Mouse (Mus musculus): ENCODE data around the gene Kng2. TPM values are rescaled to one million over a fixed set of nuclear protein-coding genes. Genes with fewer than 3 reads are reported as not detected.

Gene Kng2
- polyA plus RNA-seq, 1 experiment from 2014 or later, result not detected

DNA sequence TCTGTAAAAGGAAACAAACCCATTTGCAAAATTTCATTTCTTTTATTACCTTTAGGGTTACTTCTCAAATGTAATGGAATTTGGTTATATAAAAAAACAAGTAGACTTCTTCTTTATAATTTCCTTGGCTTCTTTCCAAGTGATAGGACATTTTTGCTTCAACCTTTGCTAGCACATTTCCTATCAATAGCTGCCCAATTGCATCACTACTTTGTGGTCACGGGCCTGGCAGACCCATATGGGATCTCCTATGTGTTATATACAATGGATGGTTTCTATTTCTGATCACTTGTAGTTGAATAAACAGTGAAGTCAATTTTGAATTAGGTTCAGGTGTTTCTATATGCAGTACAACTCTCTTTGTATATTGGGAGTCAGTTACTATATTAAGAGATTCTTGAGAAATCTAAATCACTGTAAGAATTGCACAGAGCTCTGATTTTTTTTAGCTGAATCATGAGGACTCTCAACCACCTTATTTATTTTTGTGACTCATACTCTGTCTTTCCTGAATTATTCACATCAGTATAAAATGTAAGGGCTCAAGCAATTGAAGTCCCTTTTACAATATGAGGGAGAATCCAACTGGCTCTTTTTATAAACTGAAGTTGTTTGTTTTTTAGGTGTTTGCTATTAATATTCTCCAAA is 61.8 kb downstream of the Kng2 start:
- Histone ChIP-seq H3K9me3 (ENCODE audit: control insufficient read depth, low read length) (no peaks in the 10 kb centered on the region), H3K36me3 (ENCODE audit: control insufficient read depth, insufficient read depth, low read length) (no peaks in the 10 kb centered on the region), H3K9ac (ENCODE audit: low read length) (no peak overlapping the region), H3K4me2 (ENCODE audit: low read depth, low read length) (no peak overlapping the region), H3K27ac (ENCODE audit: low read length) (no peak overlapping the region), H3K4me3 (ENCODE audit: low read length) (no peak overlapping the region), H3K27me3 (ENCODE audit: control insufficient read depth, insufficient read depth, low read depth, low read length) (no peaks in the 10 kb centered on the region), H3K4me1 (replicated peaks; ENCODE audit: control insufficient read depth, insufficient read depth, low read length) (no peaks in the 10 kb centered on the region)
- WGBS, result 66% methylated on average over 1 of the region's 1 CpGs
- no peak for ATAC-seq (ENCODE audit: low read depth)

GRCm38 (mm10) chr16:22963293-22963692 is 66.0 kb downstream of the Kng2 start:
- Histone ChIP-seq H3K4me2 (ENCODE audit: low read depth, low read length) (no peak overlapping the region), H3K27ac (ENCODE audit: low read length) (no peak overlapping the region), H3K4me3 (ENCODE audit: low read length) (no peak overlapping the region), H3K36me3 (ENCODE audit: control insufficient read depth, insufficient read depth, low read length) (no peaks in the 10 kb centered on the region), H3K9me3 (ENCODE audit: control insufficient read depth, low read length) (no peaks in the 10 kb centered on the region), H3K27me3 (ENCODE audit: control insufficient read depth, insufficient read depth, low read depth, low read length) (no peaks in the 10 kb centered on the region), H3K4me1 (replicated peaks; ENCODE audit: control insufficient read depth, insufficient read depth, low read length) (no peaks in the 10 kb centered on the region), H3K9ac (ENCODE audit: low read length) (no peak overlapping the region)
- ATAC-seq (ENCODE audit: low read depth), result no peak

DNA sequence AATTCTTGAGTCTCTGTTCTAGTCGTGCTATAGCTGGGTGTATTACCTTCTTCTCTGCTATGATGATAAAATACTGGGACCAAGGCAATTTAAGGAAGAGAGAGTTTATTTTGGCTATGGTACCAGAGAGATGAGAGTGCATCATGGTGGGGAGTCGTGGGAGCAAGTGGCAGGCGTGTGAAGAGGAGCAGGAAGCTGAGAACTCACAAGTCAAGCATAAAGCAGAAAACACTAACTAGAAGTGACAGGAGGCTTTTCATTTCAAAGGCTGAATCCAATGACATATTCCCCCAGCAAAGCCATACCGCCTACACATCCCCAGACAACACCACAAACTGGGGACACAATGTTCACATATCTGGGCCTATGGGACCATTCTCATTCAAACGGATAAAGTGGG is 67.0 kb downstream of the Kng2 start:
- Histone ChIP-seq H3K27me3 (ENCODE audit: control insufficient read depth, insufficient read depth, low read depth, low read length) (no peaks in the 10 kb centered on the region), H3K27ac (ENCODE audit: low read length) (no peak overlapping the region), H3K4me1 (replicated peaks; ENCODE audit: control insufficient read depth, insufficient read depth, low read length) (no peaks in the 10 kb centered on the region), H3K9me3 (ENCODE audit: control insufficient read depth, low read length) (no peaks in the 10 kb centered on the region), H3K4me3 (ENCODE audit: low read length) (no peak overlapping the region), H3K4me2 (ENCODE audit: low read depth, low read length) (no peak overlapping the region), H3K36me3 (ENCODE audit: control insufficient read depth, insufficient read depth, low read length) (no peaks in the 10 kb centered on the region), H3K9ac (ENCODE audit: low read length) (no peak overlapping the region)
- ATAC-seq (ENCODE audit: low read depth), result no peak
- 72% methylated on average over 5 of the region's 5 CpGs for WGBS

DNA sequence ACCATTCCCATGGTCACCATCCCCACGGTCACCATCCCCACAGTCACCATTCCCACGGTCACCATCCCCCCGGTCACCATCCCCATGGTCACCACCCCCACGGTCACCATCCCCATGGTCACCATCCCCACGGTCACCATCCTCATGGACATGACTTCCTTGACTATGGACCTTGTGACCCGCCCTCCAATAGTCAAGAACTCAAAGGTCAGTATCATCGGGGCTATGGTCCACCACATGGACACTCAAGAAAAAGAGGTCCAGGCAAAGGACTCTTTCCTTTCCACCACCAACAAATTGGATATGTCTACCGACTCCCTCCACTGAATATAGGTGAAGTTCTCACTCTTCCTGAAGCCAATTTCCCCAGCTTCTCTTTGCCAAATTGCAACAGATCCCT is 68.2 kb downstream of the Kng2 start:
- Histone ChIP-seq H3K9ac (ENCODE audit: low read length) (no peak overlapping the region), H3K4me2 (ENCODE audit: low read depth, low read length) (no peak overlapping the region), H3K4me1 (replicated peaks; ENCODE audit: control insufficient read depth, insufficient read depth, low read length) (no peaks in the 10 kb centered on the region), H3K36me3 (ENCODE audit: control insufficient read depth, insufficient read depth, low read length) (no peaks in the 10 kb centered on the region), H3K9me3 (ENCODE audit: control insufficient read depth, low read length) (no peaks in the 10 kb centered on the region), H3K27ac (ENCODE audit: low read length) (no peak overlapping the region), H3K4me3 (ENCODE audit: low read length) (no peak overlapping the region), H3K27me3 (ENCODE audit: control insufficient read depth, insufficient read depth, low read depth, low read length) (no peaks in the 10 kb centered on the region)
- 88% methylated on average over 8 of the region's 8 CpGs for WGBS
- ATAC-seq (ENCODE audit: low read depth), result no peak

GRCm38 (mm10) chr16:22956085-22956439 is 73.2 kb downstream of the Kng2 start:
- H3K27me3 ChIP-seq (ENCODE audit: control insufficient read depth, insufficient read depth, low read depth, low read length), result no peaks in the 10 kb centered on the region
- H3K9ac ChIP-seq (ENCODE audit: low read length), result no peak overlapping the region
- no peaks in the 10 kb centered on the region for H3K4me1 ChIP-seq (replicated peaks; ENCODE audit: control insufficient read depth, insufficient read depth, low read length)
- no peaks in the 10 kb centered on the region for H3K9me3 ChIP-seq (ENCODE audit: control insufficient read depth, low read length)
- 74% methylated on average over 11 of the region's 11 CpGs for WGBS
- H3K36me3 ChIP-seq (ENCODE audit: control insufficient read depth, insufficient read depth, low read length), result no peaks in the 10 kb centered on the region
- no peak for ATAC-seq (ENCODE audit: low read depth)
- no peak overlapping the region for H3K4me3 ChIP-seq (ENCODE audit: low read length)
- H3K4me2 ChIP-seq (ENCODE audit: low read depth, low read length), result no peak overlapping the region
- H3K27ac ChIP-seq (ENCODE audit: low read length), result no peak overlapping the region

- no peaks in the 10 kb centered on the region for H3K9me3 ChIP-seq (ENCODE audit: control insufficient read depth, low read length)
- no peaks in the 10 kb centered on the region for H3K27me3 ChIP-seq (ENCODE audit: control insufficient read depth, insufficient read depth, low read depth, low read length)
- H3K4me1 ChIP-seq (replicated peaks; ENCODE audit: control insufficient read depth, insufficient read depth, low read length), result no peaks in the 10 kb centered on the region
- no peak overlapping the region for H3K4me2 ChIP-seq (ENCODE audit: low read depth, low read length)
- H3K36me3 ChIP-seq (ENCODE audit: control insufficient read depth, insufficient read depth, low read length), result no peaks in the 10 kb centered on the region
- WGBS, result 55% methylated on average over 13 of the region's 13 CpGs
- H3K4me3 ChIP-seq (ENCODE audit: low read length), result no peak overlapping the region
- H3K27ac ChIP-seq (ENCODE audit: low read length), result no peak overlapping the region
- no peak overlapping the region for H3K9ac ChIP-seq (ENCODE audit: low read length)
- ATAC-seq (ENCODE audit: low read depth), result 0 out of 2 replicates have a peak, but pooled peaks have one; percentile 23
These were observed 73.7 kb downstream of the Kng2 start for GRCm38 (mm10) chr16:22955397-22956084.

GRCm38 (mm10) chr16:22953069-22953468 is 76.2 kb downstream of the Kng2 start:
- Histone ChIP-seq H3K27me3 (ENCODE audit: control insufficient read depth, insufficient read depth, low read depth, low read length) (no peaks in the 10 kb centered on the region), H3K36me3 (ENCODE audit: control insufficient read depth, insufficient read depth, low read length) (no peaks in the 10 kb centered on the region), H3K27ac (ENCODE audit: low read length) (no peak overlapping the region), H3K4me2 (ENCODE audit: low read depth, low read length) (no peak overlapping the region), H3K4me3 (ENCODE audit: low read length) (no peak overlapping the region), H3K9ac (ENCODE audit: low read length) (no peak overlapping the region), H3K9me3 (ENCODE audit: control insufficient read depth, low read length) (no peaks in the 10 kb centered on the region), H3K4me1 (replicated peaks; ENCODE audit: control insufficient read depth, insufficient read depth, low read length) (no peaks in the 10 kb centered on the region)
- no peak for ATAC-seq (ENCODE audit: low read depth)
- WGBS, result 26% methylated on average over 4 of the region's 4 CpGs

GRCm38 (mm10) chr16:22950840-22951395 is 78.4 kb downstream of the Kng2 start, which contains the start of gene Hrg:
TSS of gene Hrg (plus strand) at chr16:22951072.
- WGBS, result 91% methylated on average over 6 of the region's 6 CpGs
- Histone ChIP-seq H3K9ac (ENCODE audit: low read length) (no peak within 1 kb of the TSS), H3K4me1 (replicated peaks; ENCODE audit: control insufficient read depth, insufficient read depth, low read length) (no peaks in the 10 kb centered on the region), H3K27ac (ENCODE audit: low read length) (no peak within 1 kb of the TSS), H3K4me3 (ENCODE audit: low read length) (no peak within 1 kb of the TSS), H3K4me2 (ENCODE audit: low read depth, low read length) (no peak within 1 kb of the TSS), H3K9me3 (ENCODE audit: control insufficient read depth, low read length) (no peaks in the 10 kb centered on the region), H3K36me3 (ENCODE audit: control insufficient read depth, insufficient read depth, low read length) (no peaks in the 10 kb centered on the region), H3K27me3 (ENCODE audit: control insufficient read depth, insufficient read depth, low read depth, low read length) (no peaks in the 10 kb centered on the region)
- ATAC-seq (ENCODE audit: low read depth), result no peak

DNA sequence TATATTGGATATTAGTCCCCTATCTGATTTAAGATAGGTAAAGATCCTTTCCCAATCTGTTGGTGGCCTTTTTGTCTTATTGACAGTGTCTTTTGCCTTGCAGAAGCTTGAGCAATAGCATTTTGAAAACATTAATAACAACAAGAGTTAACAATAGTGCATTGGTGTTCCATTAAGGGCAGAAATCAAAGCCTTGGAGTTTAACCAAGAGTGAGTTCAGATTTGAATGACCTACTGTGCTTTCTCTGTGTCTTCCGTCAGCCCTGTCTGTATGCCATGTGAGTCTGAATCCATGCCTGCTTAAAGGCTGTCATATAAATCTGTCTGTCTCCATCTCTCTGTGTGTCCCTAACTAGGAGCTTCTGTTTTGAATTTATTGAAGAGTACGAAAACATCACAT is 81.9 kb downstream of the Kng2 start:
- WGBS, result 81% methylated on average over 2 of the region's 2 CpGs
- no peaks in the 10 kb centered on the region for H3K36me3 ChIP-seq (ENCODE audit: control insufficient read depth, insufficient read depth, low read length)
- H3K4me3 ChIP-seq (ENCODE audit: low read length), result no peak overlapping the region
- no peak overlapping the region for H3K9ac ChIP-seq (ENCODE audit: low read length)
- H3K9me3 ChIP-seq (ENCODE audit: control insufficient read depth, low read length), result no peaks in the 10 kb centered on the region
- no peaks in the 10 kb centered on the region for H3K27me3 ChIP-seq (ENCODE audit: control insufficient read depth, insufficient read depth, low read depth, low read length)
- H3K4me2 ChIP-seq (ENCODE audit: low read depth, low read length), result no peak overlapping the region
- H3K4me1 ChIP-seq (replicated peaks; ENCODE audit: control insufficient read depth, insufficient read depth, low read length), result no peaks in the 10 kb centered on the region
- no peak for ATAC-seq (ENCODE audit: low read depth)
- H3K27ac ChIP-seq (ENCODE audit: low read length), result no peak overlapping the region
